Mouse (Mus musculus) cerebellum, adult 2 months (tissue): ENCODE data around the gene Krtap10-10. TPM values are rescaled to one million over a fixed set of nuclear protein-coding genes. Genes with fewer than 3 reads are reported as not detected.
"Not testable (repeated sequence)": the region's sequence is repeated elsewhere in the genome, so short reads cannot be mapped to it uniquely, and the experiment has no call there.

Experiments used
- DNase-seq, 2 experiments: peaks; one replicate each; pipeline ENCODE4 v3.0.0; 2021
- H3K27ac ChIP-seq: fragments of 200-500 bp; 2 replicates; pipeline ENCODE4 v1.5.1; 2012; ENCODE audit warnings: low read length, control low read depth, inconsistent platforms; ENCODE audit not compliant: insufficient read depth
- H3K27me3 ChIP-seq: fragments of 200-500 bp; 2 replicates; pipeline ENCODE4 v1.6.1; 2012; ENCODE audit warnings: inconsistent platforms, mild to moderate bottlenecking, low read length, moderate library complexity; ENCODE audit not compliant: control insufficient read depth, insufficient read depth
- H3K4me1 ChIP-seq: fragments of 200-500 bp; 2 replicates; pipeline ENCODE4 v1.6.1; 2011; ENCODE audit warnings: low read length; ENCODE audit not compliant: control insufficient read depth, insufficient read depth
- H3K4me3 ChIP-seq: fragments of 200-500 bp; replicated peaks from 2 replicates; pipeline ENCODE3; 2011; ENCODE audit warnings: mild to moderate bottlenecking, low read depth, low read length, control low read depth; ENCODE audit not compliant: insufficient read depth
- CTCF ChIP-seq: fragments of 200-500 bp; IDR thresholded peaks from 2 replicates; pipeline ENCODE4 v1.5.1; 2011; ENCODE audit warnings: low read depth, mild to moderate bottlenecking, control low read depth, low read length, moderate library complexity, borderline replicate concordance; ENCODE audit not compliant: insufficient read depth
- POLR2A ChIP-seq: fragments of 200-500 bp; IDR thresholded peaks from 2 replicates; pipeline ENCODE4 v1.6.1; 2011; ENCODE audit warnings: low read length, control low read depth, borderline replicate concordance; ENCODE audit not compliant: insufficient read depth
- WGBS: fragments of 180-500 bp; shearing (Covaris S2); methylation state at CpG from one replicate; pipeline ENCODE4 v1.1.7; 2018; 5-methylcytosine and 5-hydroxymethylcytosine counted together
- polyA plus RNA-seq: library from polyadenylated mRNA; depleted of rRNA; stranded (reverse); fragments of >200 nt; gene quantifications from 2 replicates; pipeline ENCODE4 v1.2.3, GENCODE M21; 2012; rRNA removed

The Krtap10-10 gene
- not detected in 2 replicates for polyA plus RNA-seq

- no peak within 1 kb of the TSS for H3K27ac ChIP-seq
- DNase-seq, result no peak
- WGBS, result 76% methylated on average over 9 of the region's 9 CpGs
- TF ChIP-seq POLR2A (no peak), CTCF (no peak)
- no peaks in the 10 kb centered on the region for H3K4me1 ChIP-seq
- H3K4me3 ChIP-seq, result no peak within 1 kb of the TSS
- H3K27me3 ChIP-seq, result no peaks in the 10 kb centered on the region
Observed at GRCm38 (mm10) chr10:77835647-77836046, at the start of gene Krtap10-10. Krtap10-10 (plus strand) TSS chr10:77835947.

- not testable (repeated sequence) for H3K27me3 ChIP-seq, H3K27ac ChIP-seq, H3K4me1 ChIP-seq, DNase-seq, H3K4me3 ChIP-seq
- 35% methylated on average over 1 of the region's 1 CpGs for WGBS
Observed at GRCm38 (mm10) chr10:77787876-77788275, 47.9 kb upstream of the Krtap10-10 start, which contains the start of gene Gm7137. Gm7137 (minus strand) TSS chr10:77788200.

- Histone ChIP-seq H3K27me3 (no peaks in the 10 kb centered on the region), H3K4me1 (no peaks in the 10 kb centered on the region), H3K27ac (no peak overlapping the region), H3K4me3 (no peak overlapping the region)
- no peak for TF ChIP-seq CTCF
- TF ChIP-seq POLR2A, result no peak
- no peak for DNase-seq
- WGBS, result 90% methylated on average over 2 of the region's 2 CpGs
Observed at GRCm38 (mm10) chr10:77788621-77789020, 47.1 kb upstream of the Krtap10-10 start.

- Histone ChIP-seq H3K4me3 (no peak within 1 kb of the TSS), H3K27ac (no peak within 1 kb of the TSS), H3K4me1 (no peaks in the 10 kb centered on the region), H3K27me3 (no peaks in the 10 kb centered on the region)
- no peak for DNase-seq
- TF ChIP-seq POLR2A (no peak), CTCF (no peak)
- WGBS, result 44% methylated on average over 2 of the region's 2 CpGs
Observed at GRCm38 (mm10) chr10:77794976-77795375, 40.8 kb upstream of the Krtap10-10 start, which contains the start of gene Gm9639. Gm9639 (minus strand) TSS chr10:77795076.

- Histone ChIP-seq H3K4me1 (no peaks in the 10 kb centered on the region), H3K27ac (no peak overlapping the region), H3K27me3 (no peaks in the 10 kb centered on the region), H3K4me3 (no peak overlapping the region)
- no peak for TF ChIP-seq CTCF
- no peak for TF ChIP-seq POLR2A
- DNase-seq, result no peak
- 39% methylated on average over 3 of the region's 3 CpGs for WGBS
Observed at GRCm38 (mm10) chr10:77797677-77798076, 38.1 kb upstream of the Krtap10-10 start.

GRCm38 (mm10) chr10:77798164-77798920 lies 37.4 kb upstream of the Krtap10-10 start:
- not testable (repeated sequence) for H3K27ac ChIP-seq, H3K4me3 ChIP-seq, H3K27me3 ChIP-seq, H3K4me1 ChIP-seq
- WGBS, result 36% methylated on average over 3 of the region's 3 CpGs
- peak in 1 of 2 experiments; percentile 23 for DNase-seq

GRCm38 (mm10) chr10:77798921-77799508 lies 36.7 kb upstream of the Krtap10-10 start, which contains the start of gene Gm19668:
Gm19668 (minus strand) TSS chr10:77799133.
- H3K4me3 ChIP-seq, result no peak within 1 kb of the TSS
- WGBS, result 64% methylated on average over 8 of the region's 8 CpGs
- no peak within 1 kb of the TSS for H3K27ac ChIP-seq
- DNase-seq, result no peak
- TF ChIP-seq POLR2A (no peak), CTCF (no peak)
- no peaks in the 10 kb centered on the region for H3K27me3 ChIP-seq
- no peaks in the 10 kb centered on the region for H3K4me1 ChIP-seq

- no peak overlapping the region for H3K4me3 ChIP-seq
- DNase-seq, result no peak
- H3K27me3 ChIP-seq, result no peaks in the 10 kb centered on the region
- no peak overlapping the region for H3K27ac ChIP-seq
- no peaks in the 10 kb centered on the region for H3K4me1 ChIP-seq
- TF ChIP-seq POLR2A, result no peak
- no peak for TF ChIP-seq CTCF
- WGBS, result 75% methylated on average over 3 of the region's 3 CpGs
Observed at GRCm38 (mm10) chr10:77804095-77804494, 31.7 kb upstream of the Krtap10-10 start.
